Mouse (Mus musculus): ENCODE measurements around the gene Avil. TPM values are rescaled to one million over a fixed set of nuclear protein-coding genes. Genes with fewer than 3 reads are reported as not detected.

The Avil gene
- polyA plus RNA-seq, 1 experiment = 0.14 TPM

Other genes starting within 250 kb of the Avil start
- 9.5 and 10.7 TPM in 2 replicates for gene Atp23, start 99.4 kb upstream of the Avil start, polyA plus RNA-seq (2012; rRNA removed)
- 78.3 and 79.7 TPM in 2 replicates for gene Ctdsp2, start 22.0 kb upstream of the Avil start, polyA plus RNA-seq (2012; rRNA removed)
- 31.8 and 35.2 TPM in 2 replicates for gene Tsfm, start 30.1 kb downstream of the Avil start, polyA plus RNA-seq (2012; rRNA removed)
- 13.9 and 14.0 TPM in 2 replicates for gene Mettl1, start 40.7 kb downstream of the Avil start, polyA plus RNA-seq (2012; rRNA removed)
- 0.18 and 0.27 TPM in 2 replicates for gene Eef1akmt3, start 40.8 kb downstream of the Avil start, polyA plus RNA-seq (2012; rRNA removed)
- 0.70 and 1.0 TPM in 2 replicates for gene Cyp27b1, start 47.5 kb downstream of the Avil start, polyA plus RNA-seq (2012; rRNA removed)
- 13.2 and 14.4 TPM in 2 replicates for gene March9, start 59.5 kb downstream of the Avil start, polyA plus RNA-seq (2012; rRNA removed)
- 154 and 167 TPM in 2 replicates for gene Cdk4, start 62.8 kb downstream of the Avil start, polyA plus RNA-seq (2012; rRNA removed)
- 89.9 and 91.7 TPM in 2 replicates for gene Tspan31, start 69.6 kb downstream of the Avil start, polyA plus RNA-seq (2012; rRNA removed)
- 450 and 465 TPM in 2 replicates for gene Agap2, start 74.6 kb downstream of the Avil start, polyA plus RNA-seq (2012; rRNA removed)
- 106 and 108 TPM in 2 replicates for gene Os9, start 120.4 kb downstream of the Avil start, polyA plus RNA-seq (2012; rRNA removed)
- 112 and 132 TPM in 2 replicates for gene B4galnt1, start 164.5 kb downstream of the Avil start, polyA plus RNA-seq (2012; rRNA removed)
- gene Slc26a10, start 179.9 kb downstream of the Avil start, polyA plus RNA-seq (2012; rRNA removed) = 5.5 and 6.6 TPM in 2 replicates
- gene Arhgef25, start 189.4 kb downstream of the Avil start, polyA plus RNA-seq (2012; rRNA removed) = 184 and 198 TPM in 2 replicates
- 375 and 413 TPM in 2 replicates for gene Dtx3, start 195.0 kb downstream of the Avil start, polyA plus RNA-seq (2012; rRNA removed)
- 97.3 and 97.4 TPM in 2 replicates for gene Pip4k2c, start 210.9 kb downstream of the Avil start, polyA plus RNA-seq (2012; rRNA removed)

Data from frontal cortex, adult 2 months (tissue).